Mouse (Mus musculus) kidney, postnatal 10 days (tissue): ENCODE results near the gene Akr1a1.

Source experiments
- DNase-seq: peaks from one replicate; pipeline ENCODE4 v3.0.0; 2021; ENCODE audit warnings: mixed read lengths

Akr1a1 gene

DNA sequence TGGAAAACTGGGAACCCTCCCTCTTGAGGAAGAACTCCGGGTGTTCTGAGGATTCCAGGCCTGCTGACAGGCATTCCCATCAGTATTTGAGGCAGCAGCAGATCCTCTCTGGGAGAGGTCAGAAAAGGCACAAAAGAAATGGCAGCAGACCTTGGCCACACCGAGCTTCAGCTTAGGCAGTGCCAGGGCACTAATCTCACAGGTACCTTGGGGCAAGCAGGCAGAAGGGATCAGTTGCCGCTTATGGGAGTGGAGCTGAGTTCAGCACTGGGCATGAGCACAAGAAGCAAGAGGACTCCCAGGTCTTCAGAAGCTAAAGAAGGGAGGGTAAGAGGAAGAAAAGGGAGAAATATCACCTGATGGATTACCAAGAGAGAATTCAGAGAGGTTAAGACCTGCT lies 6.5 kb upstream of the Akr1a1 start:
- DNase-seq, result no peak

DNA sequence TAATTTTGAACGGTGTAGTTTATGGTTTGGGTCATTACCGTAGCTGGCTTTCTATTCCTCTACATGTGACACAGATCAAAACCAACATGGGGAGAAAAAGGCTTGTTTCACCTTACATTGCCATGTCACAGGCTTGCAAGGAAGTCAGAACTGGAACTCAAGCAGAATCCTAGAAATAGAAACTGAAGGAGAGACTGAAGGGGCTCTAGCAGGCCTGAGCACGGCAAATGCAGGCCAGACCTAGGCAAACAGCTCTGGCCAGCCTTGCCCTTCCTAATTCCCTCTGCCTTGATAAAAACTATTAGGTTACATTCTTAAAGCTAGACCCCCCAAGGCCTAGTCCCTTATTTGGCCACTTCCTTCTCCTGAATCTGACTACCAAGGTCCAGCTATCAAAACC lies 4.2 kb upstream of the Akr1a1 start:
- no peak for DNase-seq

DNA sequence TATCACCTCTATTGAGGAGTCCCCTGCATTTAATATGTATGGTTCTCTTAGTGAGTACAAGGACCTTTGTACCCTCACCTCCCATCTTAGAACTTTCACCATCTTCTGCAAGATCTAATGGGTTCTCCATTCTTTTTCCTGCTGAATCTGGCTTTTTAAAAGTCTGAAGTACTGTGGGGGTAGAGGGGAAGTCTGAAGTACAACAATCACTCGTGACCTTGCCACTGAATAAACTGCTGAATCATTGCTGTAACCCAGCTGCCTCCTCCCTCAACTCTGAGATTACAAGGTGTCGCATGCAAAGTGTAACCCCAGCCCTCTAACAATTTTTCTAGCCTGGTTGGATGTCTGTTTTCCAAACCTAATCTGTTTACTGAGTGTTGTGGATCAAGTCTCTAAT lies 3.6 kb upstream of the Akr1a1 start:
- DNase-seq, result no peak

DNA sequence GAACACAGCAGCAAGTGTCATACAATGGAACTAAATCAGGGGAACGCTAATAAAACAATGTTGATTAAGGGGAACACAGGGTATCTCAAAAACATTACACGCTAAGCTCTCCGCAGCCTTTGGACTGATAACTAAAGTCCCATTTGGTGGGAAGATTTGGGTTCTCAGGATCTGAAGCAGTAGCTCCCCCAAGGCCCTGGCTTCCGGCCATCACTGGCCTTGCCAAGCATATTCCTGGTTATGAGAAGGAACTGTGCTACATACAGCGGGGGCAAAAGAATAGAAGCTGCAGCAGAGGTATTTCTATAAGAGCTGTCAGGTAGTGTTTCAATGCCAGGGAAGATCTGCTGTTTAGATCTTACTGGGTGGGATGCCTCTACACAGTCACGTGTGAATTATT lies 1.7 kb upstream of the Akr1a1 start:
- DNase-seq, result peak; percentile 36

DNA sequence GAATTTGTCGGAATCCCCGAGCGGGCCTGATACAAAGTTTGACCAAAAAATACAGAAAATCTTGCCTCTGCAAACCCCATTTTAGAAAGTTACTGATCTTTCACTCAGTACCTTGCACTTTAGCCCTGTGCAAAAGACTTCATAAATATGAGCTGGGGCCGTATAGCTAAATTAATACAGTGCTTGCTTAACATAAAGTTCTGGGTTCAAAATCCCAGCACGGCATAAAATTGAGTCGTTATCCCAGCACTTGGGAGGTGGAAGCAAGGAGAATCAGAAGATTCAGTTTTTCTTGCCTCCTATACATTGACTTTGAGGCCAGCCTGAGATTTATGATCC lies 286 bp upstream of the Akr1a1 start:
- no peak for DNase-seq

DNA sequence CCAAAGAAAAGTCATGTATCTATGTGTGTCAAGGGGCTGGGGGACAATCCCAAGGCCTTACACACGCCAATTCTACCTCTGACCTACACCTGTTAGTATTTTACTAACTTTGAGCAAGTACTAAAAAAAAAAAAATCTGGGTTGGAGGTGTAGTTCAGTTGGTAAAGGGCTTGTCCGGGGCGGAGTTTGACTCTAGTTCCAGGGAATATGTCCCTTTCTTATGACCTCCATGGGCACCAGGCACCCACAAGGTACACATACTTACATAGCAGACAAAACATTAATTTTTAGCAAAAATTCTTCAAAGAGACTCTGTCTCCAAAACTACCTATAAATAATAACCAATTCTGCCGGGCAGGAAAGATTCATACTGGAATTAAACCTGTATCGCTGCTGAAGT lies 1.1 kb downstream of the Akr1a1 start:
- DNase-seq, result no peak

DNA sequence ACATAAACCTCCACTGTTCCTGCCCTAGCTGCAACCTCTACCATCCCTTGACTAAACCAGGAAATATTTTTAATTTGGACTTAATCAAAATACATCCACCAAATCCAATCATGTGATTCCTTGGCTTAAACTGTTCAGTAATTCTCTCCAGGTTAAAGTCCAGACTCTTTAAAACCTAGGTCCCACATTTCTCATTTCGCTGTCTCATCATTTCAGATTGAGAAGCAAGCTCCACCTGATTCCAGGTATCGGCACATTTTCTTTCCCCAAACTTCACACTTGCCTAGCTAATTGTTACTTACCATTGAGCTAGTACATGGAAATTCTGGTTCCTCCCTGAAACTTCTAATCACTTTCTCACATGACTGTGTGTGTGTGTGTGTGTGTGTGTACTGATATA lies 2.1 kb downstream of the Akr1a1 start:
- DNase-seq, result no peak

DNA sequence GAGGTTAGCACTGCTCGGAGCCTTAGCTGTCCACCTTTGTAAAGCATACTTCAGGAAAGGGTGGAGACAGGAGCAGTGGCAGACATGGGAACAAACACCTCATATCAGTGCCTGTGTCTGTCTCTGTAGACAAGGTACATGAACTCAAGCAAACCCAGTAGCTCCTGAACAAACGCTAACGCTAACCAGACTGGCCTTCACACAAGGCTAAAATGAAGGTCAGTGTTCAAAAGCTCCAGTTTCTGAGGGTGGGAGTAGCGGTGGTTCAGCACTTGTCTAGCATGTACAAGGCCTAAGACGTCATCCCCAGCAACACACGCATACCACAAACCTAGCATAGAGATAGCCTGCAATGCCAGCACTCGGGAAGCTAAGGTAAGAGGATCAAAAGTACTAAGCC lies 5.9 kb downstream of the Akr1a1 start:
- DNase-seq, result no peak

DNA sequence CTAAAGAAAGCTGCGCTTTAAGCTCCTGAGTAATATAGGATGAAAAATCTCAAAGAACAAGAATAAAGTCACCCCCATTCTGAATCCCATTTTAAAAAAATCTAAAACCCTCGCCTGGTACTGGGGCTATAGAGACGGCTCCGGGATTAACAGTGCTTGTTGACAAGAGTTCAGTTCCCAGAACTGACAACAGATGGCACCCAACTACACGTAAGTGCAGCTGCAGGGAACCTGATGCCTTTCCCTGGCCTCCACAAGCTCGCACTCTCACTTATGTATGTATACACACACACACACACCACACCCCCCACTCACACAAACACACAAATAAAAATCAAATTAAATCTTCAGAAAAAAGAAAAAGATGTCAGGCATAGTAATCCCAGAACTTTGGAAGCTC lies 7.2 kb downstream of the Akr1a1 start:
- DNase-seq, result peak; percentile 64

DNA sequence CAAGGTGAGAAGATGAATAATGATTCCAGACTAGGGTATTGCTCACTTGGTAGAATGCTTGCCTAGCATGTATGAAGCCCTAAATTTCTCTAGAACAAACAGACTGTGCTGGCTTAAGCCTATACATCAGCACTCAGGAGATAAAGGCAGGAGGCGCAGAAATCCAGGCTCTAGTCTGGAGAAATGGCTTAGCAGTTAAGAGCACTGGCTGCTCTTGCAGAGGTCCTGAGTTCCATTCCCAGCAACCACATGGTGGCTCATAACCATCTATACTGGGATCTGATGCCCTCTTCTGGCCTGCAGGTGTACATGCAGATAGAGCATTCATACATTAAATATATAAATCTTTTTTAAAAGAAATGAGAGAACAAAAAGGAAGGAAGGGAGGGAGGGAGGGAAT lies 9.4 kb downstream of the Akr1a1 start:
- DNase-seq, result no peak

DNA sequence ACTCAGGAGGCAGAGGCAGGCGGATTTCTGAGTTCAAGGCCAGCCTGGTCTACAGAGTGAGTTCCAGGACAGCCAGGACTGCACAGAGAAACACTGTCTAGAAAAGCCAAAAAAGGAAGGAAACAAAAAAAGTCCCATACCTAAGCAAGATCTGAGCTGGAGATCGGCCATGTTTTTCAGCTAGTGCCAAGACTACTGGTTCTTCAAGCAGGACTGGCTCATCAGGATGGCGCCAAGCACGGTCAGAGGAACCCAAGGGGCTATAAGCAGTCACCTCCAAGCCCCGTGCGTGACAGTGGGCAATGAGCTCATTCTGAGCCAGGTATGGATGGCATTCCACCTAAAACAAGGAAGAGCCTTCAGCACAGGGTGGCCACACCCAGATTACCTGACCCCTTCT lies 12.7 kb downstream of the Akr1a1 start:
- no peak for DNase-seq

DNA sequence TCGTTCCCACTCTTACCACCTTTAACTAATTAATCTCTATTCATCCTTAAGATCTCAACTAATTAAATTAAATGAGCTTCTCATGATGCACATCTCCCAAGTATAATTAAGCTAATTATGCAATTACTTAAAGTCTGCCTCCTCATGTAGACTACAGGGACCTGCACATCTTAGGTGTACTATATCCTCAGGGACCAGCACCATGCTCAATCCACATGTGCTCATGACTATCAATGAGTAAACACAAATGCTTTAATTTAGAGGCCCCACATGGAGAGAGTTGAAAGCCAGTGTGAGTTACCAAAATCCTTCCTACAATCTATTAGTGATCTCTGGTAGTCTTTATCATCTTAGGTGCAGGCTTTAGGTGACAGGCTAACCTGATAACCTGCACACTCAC lies 16.3 kb downstream of the Akr1a1 start:
- no peak for DNase-seq

DNA sequence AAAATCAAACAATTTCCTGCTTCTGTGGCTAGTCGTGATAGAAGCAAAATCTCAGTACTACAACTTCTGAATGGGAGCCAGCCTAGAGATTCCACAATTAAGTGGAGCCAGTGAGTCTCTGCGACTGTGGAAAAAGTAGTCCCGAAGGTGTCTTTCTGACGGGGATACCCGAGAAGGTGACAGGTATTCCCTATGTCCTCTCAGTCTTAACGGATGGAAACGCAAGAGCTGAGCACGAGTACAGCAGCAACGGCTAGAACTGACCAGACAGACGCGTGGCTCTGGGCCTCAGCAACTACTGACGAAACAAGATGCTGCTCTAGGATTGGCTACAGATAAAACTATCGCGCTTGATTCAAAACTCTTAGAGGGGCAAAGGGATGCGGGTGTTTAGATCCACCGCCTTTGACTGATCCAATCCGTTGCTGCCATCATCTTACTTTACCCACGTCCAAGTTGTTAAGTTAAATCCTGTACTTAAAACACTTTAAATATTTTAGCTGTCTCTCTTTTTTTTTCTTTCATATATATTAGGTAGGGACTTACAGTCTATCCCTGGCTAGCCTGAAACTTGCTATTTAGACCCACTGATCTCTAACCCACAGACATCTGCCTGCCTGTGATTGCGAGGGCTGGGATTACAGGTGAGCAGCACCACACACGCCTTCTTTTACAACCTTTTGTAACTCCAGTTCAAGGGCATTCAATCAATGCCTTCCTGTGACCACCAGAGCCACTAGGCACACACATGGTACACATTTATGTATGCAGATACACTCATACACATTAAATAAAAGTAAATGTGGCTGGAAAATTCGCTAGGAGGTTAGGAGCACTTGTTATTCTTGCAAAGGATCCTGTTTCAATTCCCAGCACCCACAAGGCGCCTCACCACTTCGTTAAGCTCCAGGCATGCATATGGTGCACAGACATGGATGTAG lies 23.5 kb downstream of the Akr1a1 start, which contains the start of gene Nasp:
TSS of gene Nasp (minus strand) at position 220 of the 941 bp plus-strand sequence.
- DNase-seq, result peak; percentile 86

DNA sequence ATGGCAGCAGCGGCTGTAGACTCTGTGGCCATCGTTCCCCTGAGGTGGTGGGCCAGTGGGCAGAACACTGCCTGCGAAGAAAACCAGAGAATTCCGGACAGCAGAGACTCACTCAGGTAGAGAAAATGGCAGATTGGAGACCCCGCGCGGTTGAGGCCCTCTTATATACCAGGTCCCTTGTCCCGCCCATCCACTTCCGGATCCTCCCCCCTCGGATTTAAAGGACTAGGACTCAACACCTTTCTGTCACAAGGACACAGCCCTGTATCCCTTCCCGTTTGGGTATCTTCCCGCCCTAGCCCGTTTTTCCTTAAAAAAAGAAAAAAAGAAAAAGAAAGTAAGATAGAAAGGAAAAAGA lies 24.1 kb downstream of the Akr1a1 start:
- peak; percentile 94 for DNase-seq

DNA sequence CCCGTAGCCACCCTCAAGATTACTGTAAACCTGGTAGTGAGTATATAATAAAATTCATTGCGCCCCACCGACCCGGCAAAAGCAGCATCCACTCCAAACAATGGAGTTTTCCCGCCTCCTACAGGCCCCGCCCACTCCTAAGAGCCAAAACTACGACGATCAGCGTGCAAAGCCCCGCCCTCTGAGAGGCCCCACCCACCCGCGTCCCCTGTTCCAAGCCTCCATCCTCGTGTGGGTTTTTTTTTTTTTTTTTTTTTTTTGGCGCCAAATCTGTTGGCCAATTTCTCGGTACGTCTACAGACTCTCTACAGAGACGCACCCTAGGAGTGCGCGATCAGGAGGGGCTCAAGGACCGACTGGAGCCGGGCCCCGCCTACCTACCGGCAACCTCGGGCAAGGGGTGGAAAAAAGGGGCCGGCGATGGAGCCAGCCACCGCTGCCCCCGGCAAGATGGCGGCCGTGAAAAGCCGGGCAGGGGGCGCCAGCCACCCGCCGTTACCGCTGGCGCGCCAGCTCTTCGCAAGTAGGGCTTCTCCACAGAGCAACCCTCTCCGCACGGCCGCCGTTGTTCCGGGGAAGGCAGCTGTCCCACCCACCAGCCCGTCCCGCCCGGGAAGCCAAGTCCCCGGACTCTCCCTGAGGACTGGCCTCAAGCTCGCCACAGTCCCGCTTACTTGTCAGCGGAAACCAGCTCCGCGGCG lies 24.7 kb downstream of the Akr1a1 start:
- DNase-seq, result peak; percentile 93

DNA sequence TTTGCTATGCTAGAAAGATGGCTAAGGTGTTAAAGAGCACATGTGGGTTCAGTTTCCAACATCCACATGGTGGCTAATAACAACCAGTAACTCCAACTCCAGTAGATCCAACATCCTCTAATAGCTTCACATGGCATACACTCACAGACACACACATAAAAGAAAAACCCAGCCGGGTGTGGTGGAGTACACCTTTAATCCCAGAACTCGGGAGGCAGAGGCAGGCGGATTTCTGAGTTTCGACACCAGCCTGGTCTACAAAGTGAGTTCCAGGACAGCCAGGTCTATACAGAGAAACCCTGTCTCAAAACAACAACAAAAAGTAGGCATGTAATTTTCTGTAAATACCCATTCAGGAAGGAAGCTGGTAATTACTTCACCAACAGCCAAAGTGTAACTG lies 26.6 kb downstream of the Akr1a1 start:
- no peak for DNase-seq

DNA sequence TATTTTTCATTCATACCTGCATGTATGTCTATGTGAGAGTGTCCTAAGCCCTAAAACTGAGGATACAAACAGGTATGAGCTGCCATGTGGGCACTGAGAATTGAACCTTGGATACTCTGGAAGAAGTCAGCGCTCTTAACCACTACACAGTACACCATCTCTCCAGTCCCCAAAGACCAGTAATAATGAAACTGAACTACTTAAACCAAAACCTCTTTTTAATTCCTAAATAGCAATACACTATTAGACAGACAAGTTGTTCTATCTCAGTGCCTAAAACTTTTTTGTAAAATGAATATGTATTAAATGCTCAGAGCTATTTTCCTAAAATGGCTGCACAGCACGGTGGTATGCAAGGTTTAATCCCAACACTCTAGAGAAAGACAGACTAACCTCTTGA lies 36.2 kb downstream of the Akr1a1 start:
- DNase-seq, result no peak

DNA sequence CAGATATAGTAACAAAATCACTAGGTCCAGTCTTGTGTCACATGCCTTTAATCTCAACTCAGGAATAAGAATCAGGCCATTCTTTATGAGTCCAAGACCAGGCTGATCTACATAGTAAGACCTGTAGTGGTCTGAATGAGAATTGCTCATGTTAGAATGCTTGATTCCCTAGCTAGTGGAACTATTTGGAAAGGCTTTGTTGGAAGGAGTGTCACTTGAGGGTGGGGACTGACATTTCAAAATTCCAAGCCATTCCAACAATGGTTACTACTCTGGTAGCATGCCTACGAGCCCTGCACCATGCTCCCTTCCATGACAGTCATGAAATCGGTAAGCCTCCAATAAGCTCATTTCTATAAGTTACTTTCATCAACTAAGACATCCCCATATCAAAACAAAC lies 38.9 kb downstream of the Akr1a1 start:
- no peak for DNase-seq

DNA sequence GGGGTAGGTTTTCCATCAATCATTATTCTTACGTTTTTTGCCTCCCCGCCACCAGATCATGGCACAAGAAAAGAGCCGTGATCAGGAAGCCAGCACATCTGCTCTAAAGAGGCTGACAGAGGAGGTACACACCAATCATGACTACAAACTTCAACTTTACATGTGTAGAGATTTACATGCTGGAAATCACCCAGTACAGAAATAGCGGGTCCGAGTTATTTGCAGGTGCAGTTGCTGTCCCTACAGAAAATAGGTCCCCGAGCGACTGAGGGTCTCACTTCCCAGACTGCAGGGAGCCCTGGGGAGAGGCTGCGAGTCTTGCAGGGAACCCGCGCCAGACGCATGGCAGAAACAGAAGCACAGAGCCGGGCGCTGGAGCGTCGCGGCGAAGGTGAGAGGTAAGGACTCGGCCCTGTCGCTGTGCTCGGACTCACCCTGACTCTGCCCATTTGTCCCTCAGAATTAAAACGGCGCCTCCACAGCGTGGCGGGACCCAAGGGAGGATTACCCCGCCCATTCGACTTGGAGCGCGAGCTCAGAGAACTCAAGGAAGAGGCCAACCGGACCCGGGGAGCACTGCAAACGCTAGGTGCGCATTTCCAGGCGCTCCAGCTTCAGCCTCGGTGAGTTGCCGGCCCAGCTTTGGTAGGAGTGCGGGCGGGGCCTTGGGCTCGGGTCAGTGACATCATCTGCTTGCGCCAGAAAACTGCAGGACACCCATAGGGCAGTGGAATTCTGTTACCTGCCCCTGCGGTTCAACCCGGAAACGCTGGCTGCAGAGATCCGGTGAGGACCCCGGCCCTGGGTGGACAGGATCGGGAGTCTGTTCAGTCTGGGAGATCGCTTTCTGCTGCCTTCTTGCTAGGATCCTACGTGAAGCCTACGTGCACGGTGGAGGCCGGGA lies 54.2 kb downstream of the Akr1a1 start:
- DNase-seq, result peak; percentile 93

DNA sequence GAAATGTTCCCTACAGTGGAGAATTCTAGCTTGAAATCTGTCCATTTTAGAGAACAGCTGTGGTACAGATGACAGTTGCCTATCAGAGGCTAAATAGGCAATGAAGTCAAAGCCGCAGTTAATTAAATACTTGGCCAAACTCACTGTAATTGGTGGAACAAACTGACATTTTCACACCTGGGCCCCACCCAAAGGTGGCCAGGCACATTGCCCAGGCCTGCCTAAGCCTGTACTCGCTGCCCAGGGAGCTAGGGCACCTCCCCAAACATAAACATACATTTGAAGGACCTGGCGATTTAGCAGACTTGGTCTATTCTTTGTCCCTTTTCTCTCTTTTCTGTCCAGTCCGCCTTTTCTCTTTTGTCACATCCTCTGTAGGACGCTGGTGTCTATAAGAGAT lies 55.1 kb downstream of the Akr1a1 start, which contains the start of gene Ccdc17:
TSS of gene Ccdc17 (plus strand) at position 276 of the 400 bp plus-strand sequence.
- no peak for DNase-seq

DNA sequence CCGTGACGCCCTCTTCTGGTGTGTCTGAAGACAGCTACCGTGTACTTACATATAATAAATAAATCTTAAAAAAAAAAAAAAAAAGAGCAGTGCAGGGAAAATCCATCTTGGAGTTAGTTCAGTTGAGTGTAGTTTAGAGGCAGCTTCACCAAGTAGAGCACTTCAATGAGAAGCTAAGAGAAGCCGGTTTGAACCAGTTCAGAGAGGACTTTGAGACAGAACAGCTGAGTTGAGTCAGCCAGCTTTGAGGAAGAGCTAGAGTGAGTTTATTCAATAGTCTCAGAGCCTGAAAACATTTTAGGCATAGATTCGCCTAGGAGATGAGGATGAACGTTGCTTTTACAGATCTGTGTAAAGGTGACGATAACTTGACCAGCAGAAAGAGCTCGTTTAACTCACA lies 55.7 kb downstream of the Akr1a1 start:
- DNase-seq, result no peak
